Mouse (Mus musculus) left cerebral cortex, postnatal 4 days (tissue): ENCODE measurements around the gene Gm5269. TPM values are rescaled to one million over a fixed set of nuclear protein-coding genes. Genes with fewer than 3 reads are reported as not detected.

Experiments
- DNase-seq: peaks from one replicate; pipeline ENCODE4 v3.0.0-alpha.2; 2022
- intact Hi-C: fragments of 180-260 bp; cut with DNase I; formaldehyde crosslinking; loops from one replicate; pipeline ENCODE4 v1.15.1; 2025
- total RNA-seq, 2 experiments: library from RNA; stranded (reverse); gene quantifications; 2 replicates each; pipeline ENCODE4 v1.2.3; 2021

Gene Gm5269
- total RNA-seq, 2 experiments from 2014 or later, result not detected

DNA sequence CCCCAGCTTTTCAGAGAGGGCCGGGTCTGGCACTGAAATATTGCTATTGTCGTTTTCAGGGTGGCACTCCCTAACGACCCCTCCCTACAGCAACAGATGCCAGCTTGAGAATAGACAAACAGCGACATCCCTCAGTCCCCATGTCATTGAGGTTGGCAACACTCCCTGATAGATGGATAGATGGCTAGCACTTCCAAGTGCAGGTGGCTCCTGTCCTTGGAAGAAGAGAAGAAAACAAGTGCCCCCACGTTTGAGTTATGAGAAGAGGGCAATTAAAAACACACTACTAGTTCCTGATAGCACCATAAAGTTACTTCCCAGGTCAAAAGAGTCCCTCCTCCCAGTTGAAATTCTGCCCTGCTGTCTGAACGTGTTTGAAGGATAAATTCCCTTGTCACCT lies 8.0 kb downstream of the Gm5269 start:
- intact Hi-C loops, result no loop called here

DNA sequence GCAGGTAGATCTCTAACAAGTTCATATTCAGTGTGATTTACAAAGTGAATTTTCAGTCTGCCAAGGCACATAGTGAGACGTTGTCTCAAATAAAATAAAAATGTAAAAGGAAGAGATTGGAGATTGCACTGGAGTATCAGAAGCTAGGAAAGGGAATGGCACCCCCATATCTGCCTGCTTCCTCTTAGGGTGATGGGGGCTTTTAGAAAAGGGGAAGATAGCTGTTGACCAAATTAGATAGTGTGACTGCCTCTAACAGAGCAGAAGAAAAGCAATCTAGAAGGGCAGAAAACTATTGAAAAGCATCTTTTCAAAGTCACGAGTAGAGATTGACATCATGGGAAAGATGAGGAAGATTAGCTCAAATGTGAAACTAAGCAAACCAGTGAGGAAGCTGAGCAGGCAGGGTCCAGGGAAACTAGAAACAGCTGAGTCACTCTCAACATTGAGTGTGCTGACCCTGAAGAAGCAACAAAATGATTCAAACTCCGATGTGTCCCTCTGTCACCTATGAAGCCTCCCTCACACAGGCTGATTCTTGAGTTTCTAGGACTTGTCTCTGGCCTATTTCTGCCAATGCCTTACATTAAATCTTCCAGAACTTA lies 8.7 kb downstream of the Gm5269 start:
- intact Hi-C loops, result no loop called here
- DNase-seq, result no peak

More for the DNA sequence above, 8.0 kb downstream of the Gm5269 start:
- DNase-seq, result no peak

GRCm38 (mm10) chr1:45877463-45877862 lies 12.6 kb downstream of the Gm5269 start:
- intact Hi-C loops, result no loop called here
- DNase-seq, result no peak

DNA sequence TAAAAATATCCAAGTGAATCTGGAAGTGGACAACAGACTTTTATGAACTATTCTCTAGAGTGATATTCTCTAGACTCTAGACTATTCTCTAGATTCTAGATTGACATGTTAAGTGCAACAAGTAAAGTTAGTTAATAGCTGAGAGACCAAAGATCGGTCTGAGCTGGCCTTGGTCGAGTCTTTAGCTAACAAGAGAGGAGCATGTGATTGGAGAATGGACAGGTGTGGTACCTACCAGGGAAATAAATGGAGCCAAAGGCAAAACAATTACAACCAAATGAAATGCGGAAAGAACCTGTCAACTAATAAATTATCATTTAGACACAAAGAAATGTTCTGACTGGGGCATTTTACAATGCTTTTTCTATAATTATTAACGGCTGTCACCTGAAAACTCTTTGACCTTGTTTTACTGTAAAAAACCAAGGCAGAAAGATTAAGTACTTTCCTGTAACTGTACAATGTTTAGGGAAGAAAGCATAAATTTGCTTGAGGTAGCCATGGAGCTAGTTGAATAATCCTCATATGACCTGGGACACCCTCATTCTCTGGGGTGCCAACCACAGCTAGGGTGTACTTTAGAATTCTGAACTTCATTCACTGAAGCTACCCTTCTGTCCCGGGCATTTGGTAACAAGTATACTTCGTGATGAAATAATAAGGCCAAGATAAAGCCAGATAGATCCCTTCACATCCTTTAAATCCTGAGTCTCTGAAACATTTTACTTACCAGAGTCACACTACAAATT lies 13.4 kb downstream of the Gm5269 start:
- intact Hi-C loops, result no loop called here
- no peak for DNase-seq

GRCm38 (mm10) chr1:45875640-45876039 lies 14.4 kb downstream of the Gm5269 start:
- DNase-seq, result no peak
- intact Hi-C loops, result no loop called here

GRCm38 (mm10) chr1:45873250-45873649 lies 16.8 kb downstream of the Gm5269 start:
- no peak for DNase-seq
- intact Hi-C loops, result no loop called here

DNA sequence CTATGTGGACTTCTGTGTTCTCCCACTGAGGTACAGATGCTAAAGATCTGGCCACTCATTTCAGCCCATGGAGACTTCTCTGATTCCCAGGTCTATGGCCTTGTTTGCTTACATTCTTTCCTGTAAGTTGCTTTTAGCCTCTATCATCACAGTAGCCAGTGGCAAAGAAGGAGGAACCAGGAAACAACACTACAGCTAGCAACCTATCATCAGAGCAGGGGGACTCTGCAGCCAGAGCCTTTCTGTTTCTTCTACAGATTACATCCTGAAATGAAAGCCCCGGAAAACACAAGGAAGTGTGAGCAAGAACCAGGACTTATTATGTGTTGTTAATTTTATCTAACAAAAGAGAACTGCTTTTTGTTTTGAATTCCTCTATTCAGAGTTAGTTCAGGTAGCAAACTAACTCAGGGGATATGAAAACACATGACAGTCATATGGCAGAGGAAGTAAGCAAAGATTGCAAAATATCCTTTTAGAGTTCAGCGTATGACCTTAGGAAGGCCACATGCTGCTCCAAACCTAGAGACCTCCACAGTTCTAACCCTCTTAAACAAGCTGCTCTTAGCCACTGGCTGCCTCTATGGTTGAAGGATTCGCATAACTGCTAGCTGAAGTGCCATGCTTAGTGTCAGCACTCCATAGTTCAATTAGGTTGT lies 21.5 kb downstream of the Gm5269 start:
- intact Hi-C loops, result no loop called here
- DNase-seq, result no peak

- intact Hi-C loops, result no loop called here
- DNase-seq, result no peak
Measured at GRCm38 (mm10) chr1:45868050-45868449, 22.0 kb downstream of the Gm5269 start.

- no peak for DNase-seq
- intact Hi-C loops, result no loop called here
Measured at GRCm38 (mm10) chr1:45866288-45867018, 23.6 kb downstream of the Gm5269 start.

GRCm38 (mm10) chr1:45865727-45866126 lies 24.3 kb downstream of the Gm5269 start:
- no peak for DNase-seq
- intact Hi-C loops, result no loop called here

DNA sequence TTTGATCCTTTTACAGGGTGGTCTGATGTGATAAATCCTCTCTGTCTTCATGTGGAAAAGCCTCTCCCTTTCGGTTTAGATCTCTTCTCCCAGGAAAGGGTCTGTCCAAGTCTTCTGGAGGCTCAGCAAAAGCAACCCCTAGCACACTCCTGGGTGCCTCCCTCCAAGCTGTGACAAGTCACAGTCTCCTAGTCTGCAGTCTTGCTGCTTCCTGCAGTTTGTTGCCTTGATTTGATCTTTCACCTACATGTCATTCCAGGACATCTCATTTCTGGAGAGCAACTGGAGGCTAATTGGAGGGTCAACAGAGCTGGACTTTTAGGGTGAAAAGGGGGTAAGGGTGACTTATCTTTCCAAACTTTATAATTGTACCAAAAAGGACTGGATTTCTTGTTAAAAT lies 24.8 kb downstream of the Gm5269 start:
- DNase-seq, result no peak
- intact Hi-C loops, result no loop called here

GRCm38 (mm10) chr1:45864564-45865014 lies 25.5 kb downstream of the Gm5269 start:
- intact Hi-C loops, result no loop called here
- no peak for DNase-seq

DNA sequence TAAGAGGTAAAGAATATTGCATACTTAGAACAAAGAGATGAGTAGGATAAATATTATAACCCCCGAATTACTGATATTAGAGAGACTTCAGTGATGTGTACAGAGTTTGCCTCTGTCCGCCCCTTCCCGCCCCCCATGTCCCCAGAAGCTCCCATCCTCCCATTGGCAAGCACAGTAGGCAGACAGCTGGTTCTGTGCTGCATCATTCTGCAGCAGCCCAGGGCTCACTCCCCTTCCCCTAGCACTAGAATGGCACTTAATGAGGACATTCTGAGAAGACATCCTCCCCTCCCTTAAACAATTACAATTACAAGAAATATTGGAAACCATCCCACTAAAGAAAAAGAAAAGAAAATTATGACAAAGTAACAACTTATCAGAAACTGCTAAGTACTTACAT lies 26.4 kb downstream of the Gm5269 start:
- intact Hi-C loops, result no loop called here
- DNase-seq, result no peak

- intact Hi-C loops, result no loop called here
- DNase-seq, result no peak
Measured at GRCm38 (mm10) chr1:45861162-45861561, 28.9 kb downstream of the Gm5269 start.

- intact Hi-C loops, result no loop called here
- no peak for DNase-seq
Measured at GRCm38 (mm10) chr1:45860349-45860748, 29.7 kb downstream of the Gm5269 start.

- intact Hi-C loops, result no loop called here
Measured at GRCm38 (mm10) chr1:45858038-45858437, 32.0 kb downstream of the Gm5269 start.

DNA sequence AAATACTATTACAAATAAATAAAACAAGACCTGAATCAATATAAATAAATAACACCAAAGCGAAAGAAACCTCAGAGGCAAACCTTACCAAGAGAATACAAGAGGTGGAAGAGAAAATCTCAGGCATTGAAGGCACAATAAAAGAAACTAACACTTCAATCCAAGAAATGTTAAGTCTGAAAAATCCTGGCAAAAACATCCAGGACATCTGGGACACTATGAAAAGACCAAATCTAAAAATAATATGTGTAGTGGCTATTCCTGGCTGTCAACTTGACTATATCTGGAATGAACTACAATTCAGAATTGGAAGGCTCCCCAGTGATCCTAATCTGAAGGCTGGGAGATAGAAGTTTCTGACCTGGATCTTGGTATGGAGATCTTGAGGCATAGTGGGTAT lies 44.6 kb downstream of the Gm5269 start:
- no peak for DNase-seq
- intact Hi-C loops, result no loop called here

More at GRCm38 (mm10) chr1:45858038-45858437, 32.0 kb downstream of the Gm5269 start:
- DNase-seq, result no peak
